Mouse (Mus musculus) forebrain, postnatal 0 days (tissue): ENCODE measurements around the gene Olfr1034. TPM values are rescaled to one million over a fixed set of nuclear protein-coding genes. Genes with fewer than 3 reads are reported as not detected.
"Not testable (repeated sequence)": the region's sequence is repeated elsewhere in the genome, so short reads cannot be mapped to it uniquely, and the experiment has no call there.

Experiments
- ATAC-seq: fragments of 200-750 bp; cut with Nextera tagmentation; 2 replicates; pipeline ENCODE4 v1.8.0; 2017; ENCODE audit warnings: mild to moderate bottlenecking, moderate library complexity
- DNase-seq: peaks from one replicate; pipeline ENCODE4 v3.0.0-alpha.2; 2015
- H3K27ac ChIP-seq: fragments of 300-500 bp; sonication (generic); 2 replicates; pipeline ENCODE4 v1.5.1; 2014; ENCODE audit warnings: low read depth, mild to moderate bottlenecking, antibody characterized with exemption, low read length, moderate library complexity, mixed read lengths
- H3K27me3 ChIP-seq: fragments of 300-500 bp; sonication (generic); 2 replicates; pipeline ENCODE4 v1.6.1; 2014; ENCODE audit warnings: mild to moderate bottlenecking, low read length, mixed read lengths; ENCODE audit not compliant: insufficient read depth
- H3K36me3 ChIP-seq: fragments of 300-500 bp; sonication (generic); 2 replicates; pipeline ENCODE4 v1.6.1; 2014; ENCODE audit warnings: mild to moderate bottlenecking, moderate library complexity; ENCODE audit not compliant: insufficient read depth
- H3K4me1 ChIP-seq: fragments of 300-500 bp; sonication (generic); 2 replicates; pipeline ENCODE4 v1.6.1; 2014; ENCODE audit warnings: antibody characterized with exemption; ENCODE audit not compliant: insufficient read depth
- H3K4me2 ChIP-seq: fragments of 300-500 bp; sonication (generic); 2 replicates; pipeline ENCODE4 v1.6.1; 2014; ENCODE audit warnings: low read depth, mild to moderate bottlenecking, moderate library complexity
- H3K4me3 ChIP-seq: fragments of 300-500 bp; sonication (generic); 2 replicates; pipeline ENCODE4 v1.5.1; 2014; ENCODE audit warnings: low read depth, low read length, mixed read lengths
- H3K9ac ChIP-seq: fragments of 300-500 bp; sonication (generic); 2 replicates; pipeline ENCODE4 v1.6.1; 2014; ENCODE audit warnings: mild to moderate bottlenecking
- H3K9me3 ChIP-seq: fragments of 300-500 bp; sonication (generic); 2 replicates; pipeline ENCODE4 v1.6.1; 2016; ENCODE audit warnings: low read length
- CTCF ChIP-seq: sonication (generic); IDR thresholded peaks from 2 replicates; pipeline ENCODE4 v1.5.1; 2016; ENCODE audit warnings: antibody characterized with exemption, control low read depth, low read depth
- WGBS: fragments of 180-500 bp; shearing (Covaris S2); extraction: QIAGEN DNeasy Blood & Tissue Kit; methylation state at CpG from one replicate; pipeline ENCODE4 v1.1.7; 2014; 5-methylcytosine and 5-hydroxymethylcytosine counted together
- polyA plus RNA-seq: library from polyadenylated mRNA; unstranded; fragments of >200 nt; fragmentation: Nextera tagmentation; extraction: Ambion mirVana; gene quantifications from 2 replicates; pipeline ENCODE4 v1.2.1, GENCODE M21; 2015
- total RNA-seq: library from RNA; depleted of rRNA; stranded (reverse); fragments of >200 nt; gene quantifications from 2 replicates; pipeline ENCODE4 v1.2.3, GENCODE M21; 2014; rRNA removed

Olfr1034 gene
- total RNA-seq (not detected in 2 replicates), polyA plus RNA-seq (not detected in 2 replicates)

GRCm38 (mm10) chr2:86045561-86045960 is at the start of gene Olfr1034:
Gene Olfr1034, plus strand, starts transcription at chr2:86045861.
- Histone ChIP-seq H3K4me1 (no peaks in the 10 kb centered on the region), H3K4me2 (no peak within 1 kb of the TSS), H3K9ac (no peak within 1 kb of the TSS), H3K9me3 (no peaks in the 10 kb centered on the region), H3K27ac (no peak within 1 kb of the TSS), H3K4me3 (no peak within 1 kb of the TSS), H3K36me3 (no peaks in the 10 kb centered on the region), H3K27me3 (no peaks in the 10 kb centered on the region)
- ATAC-seq (no peak), DNase-seq (no peak)
- TF ChIP-seq CTCF, result no peak

GRCm38 (mm10) chr2:86005240-86005639 is 40.4 kb upstream of the Olfr1034 start, which contains the start of gene Olfr1032:
Gene Olfr1032, plus strand, starts transcription at chr2:86005540.
- WGBS, result 88% methylated on average over 7 of the region's 7 CpGs
- H3K36me3 ChIP-seq, result no peaks in the 10 kb centered on the region
- H3K4me3 ChIP-seq, result no peak within 1 kb of the TSS
- TF ChIP-seq CTCF, result no peak
- ATAC-seq (no peak), DNase-seq (no peak)
- H3K27me3 ChIP-seq, result no peaks in the 10 kb centered on the region
- H3K4me2 ChIP-seq, result no peak within 1 kb of the TSS
- H3K4me1 ChIP-seq, result no peaks in the 10 kb centered on the region
- H3K9me3 ChIP-seq, result no peaks in the 10 kb centered on the region
- H3K9ac ChIP-seq, result no peak within 1 kb of the TSS
- H3K27ac ChIP-seq, result no peak within 1 kb of the TSS

GRCm38 (mm10) chr2:86020406-86020805 is 25.3 kb upstream of the Olfr1034 start, which contains the start of gene Olfr1033:
Gene Olfr1033, plus strand, starts transcription at chr2:86020633.
- not testable (repeated sequence) for H3K27me3 ChIP-seq, H3K27ac ChIP-seq, H3K36me3 ChIP-seq, H3K9me3 ChIP-seq, H3K9ac ChIP-seq, H3K4me1 ChIP-seq, ATAC-seq
- WGBS, result 2% methylated on average over 10 of the region's 11 CpGs
- peak within 1 kb of the TSS; percentile 27 for H3K4me3 ChIP-seq
- H3K4me2 ChIP-seq, result peak within 1 kb of the TSS; percentile 42
- DNase-seq, result peak; percentile 12

- not testable (repeated sequence) for H3K36me3 ChIP-seq, H3K4me3 ChIP-seq, H3K9me3 ChIP-seq, H3K9ac ChIP-seq, H3K4me2 ChIP-seq, DNase-seq, ATAC-seq, H3K4me1 ChIP-seq, H3K27me3 ChIP-seq, H3K27ac ChIP-seq
- WGBS, result 69% methylated on average over 3 of the region's 9 CpGs
Observed at GRCm38 (mm10) chr2:86021518-86021917, 24.1 kb upstream of the Olfr1034 start.

- H3K9ac ChIP-seq, H3K4me3 ChIP-seq, H3K4me2 ChIP-seq, H3K27me3 ChIP-seq, ATAC-seq, H3K4me1 ChIP-seq, H3K9me3 ChIP-seq, DNase-seq, H3K27ac ChIP-seq, H3K36me3 ChIP-seq: not testable (repeated sequence)
Observed at GRCm38 (mm10) chr2:86050777-86051176, 5.1 kb downstream of the Olfr1034 start.

GRCm38 (mm10) chr2:86063766-86064165 is 18.1 kb downstream of the Olfr1034 start:
- not testable (repeated sequence) for H3K27me3 ChIP-seq, H3K9me3 ChIP-seq, DNase-seq, H3K4me3 ChIP-seq, H3K4me2 ChIP-seq, H3K27ac ChIP-seq, H3K36me3 ChIP-seq, H3K4me1 ChIP-seq, ATAC-seq, H3K9ac ChIP-seq
- 97% methylated on average over 2 of the region's 2 CpGs for WGBS

- no peak for TF ChIP-seq CTCF
- ATAC-seq (no peak), DNase-seq (no peak)
- no peak overlapping the region for H3K27ac ChIP-seq
- H3K36me3 ChIP-seq, result no peaks in the 10 kb centered on the region
- 94% methylated on average over 8 of the region's 8 CpGs for WGBS
- H3K4me2 ChIP-seq, result no peak overlapping the region
- H3K4me3 ChIP-seq, result no peak overlapping the region
- H3K9me3 ChIP-seq, result no peaks in the 10 kb centered on the region
- no peak overlapping the region for H3K9ac ChIP-seq
- H3K27me3 ChIP-seq, result no peaks in the 10 kb centered on the region
- H3K4me1 ChIP-seq, result no peaks in the 10 kb centered on the region
Observed at GRCm38 (mm10) chr2:86070189-86070588, 24.5 kb downstream of the Olfr1034 start.

GRCm38 (mm10) chr2:86073692-86074091 is 28.0 kb downstream of the Olfr1034 start, which contains the start of gene Olfr1036:
Gene Olfr1036, plus strand, starts transcription at chr2:86073992.
- not testable (repeated sequence) for H3K27me3 ChIP-seq, ATAC-seq, DNase-seq, H3K4me2 ChIP-seq, H3K4me3 ChIP-seq, H3K27ac ChIP-seq, H3K9me3 ChIP-seq, H3K9ac ChIP-seq, H3K36me3 ChIP-seq, H3K4me1 ChIP-seq

GRCm38 (mm10) chr2:86080478-86080877 is 34.8 kb downstream of the Olfr1034 start:
- DNase-seq, H3K4me3 ChIP-seq, H3K27me3 ChIP-seq, ATAC-seq, H3K9ac ChIP-seq, H3K36me3 ChIP-seq, H3K4me2 ChIP-seq, H3K27ac ChIP-seq, H3K4me1 ChIP-seq, H3K9me3 ChIP-seq: not testable (repeated sequence)
- 84% methylated on average over 1 of the region's 1 CpGs for WGBS
